Mouse (Mus musculus) neutrophil, adult 5-6 weeks (primary cell): Measurements from ENCODE around the gene Med12l. TPM values are rescaled to one million over a fixed set of nuclear protein-coding genes. Genes with fewer than 3 reads are reported as not detected.

Experiments used
- ATAC-seq: fragments of 151-379, 151-347 bp; 2 replicates; pipeline ENCODE4 v1.8.0; 2017; ENCODE audit warnings: mild to moderate bottlenecking, moderate TSS enrichment; ENCODE audit not compliant: insufficient number of reproducible peaks, poor library complexity, low FRiP score, severe bottlenecking; ENCODE audit errors: extremely low read depth
- total RNA-seq: library from RNA; stranded (forward); fragments of 200-1000 nt; gene quantifications from 2 replicates; pipeline ENCODE4 v1.2.3, GENCODE M21; 2017

Gene Med12l
- total RNA-seq, 1 experiment from 2014 or later, result 4.5 TPM

GRCm38 (mm10) chr3:59016501-59016900 lies 10.9 kb downstream of the Med12l start:
- no peak for ATAC-seq

DNA sequence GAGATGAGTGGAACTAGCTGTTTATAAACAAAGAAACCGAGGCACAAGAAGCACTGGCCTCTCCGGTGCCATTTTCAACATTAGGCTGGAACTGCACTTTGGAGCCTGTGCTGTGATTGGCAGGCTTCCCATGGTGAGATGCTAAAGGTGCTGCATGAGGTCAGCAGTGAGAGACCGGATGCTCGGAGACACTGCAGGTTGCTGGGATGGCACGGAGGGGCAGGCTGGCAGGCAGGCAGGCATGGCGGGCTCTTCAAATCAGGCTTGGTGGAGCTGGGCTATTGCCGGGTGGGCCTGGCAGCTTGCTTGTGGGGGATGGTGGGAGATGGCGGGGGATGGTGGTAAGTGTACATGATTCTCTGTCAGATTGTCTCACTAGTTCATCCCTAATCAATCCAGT lies 15.6 kb downstream of the Med12l start:
- ATAC-seq, result no peak

DNA sequence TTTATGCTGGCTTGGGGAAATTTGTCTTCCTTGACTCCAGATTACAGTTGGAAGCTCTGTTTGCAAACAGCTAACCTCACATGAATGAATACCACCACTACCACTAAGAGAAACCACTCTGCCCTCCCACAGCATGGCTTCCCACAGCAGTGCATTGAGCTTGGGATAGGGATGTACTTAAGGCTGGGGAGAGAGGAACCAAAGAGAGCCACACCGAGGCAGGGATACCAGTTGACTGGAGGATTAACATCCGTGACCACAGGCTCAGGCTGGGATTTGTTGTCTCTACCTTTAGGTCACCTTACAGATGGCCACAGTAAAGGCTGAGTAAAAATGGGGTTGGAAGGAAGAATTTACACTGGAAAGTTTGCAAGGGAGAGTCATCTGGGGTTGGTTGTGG lies 16.6 kb downstream of the Med12l start:
- ATAC-seq, result no peak

DNA sequence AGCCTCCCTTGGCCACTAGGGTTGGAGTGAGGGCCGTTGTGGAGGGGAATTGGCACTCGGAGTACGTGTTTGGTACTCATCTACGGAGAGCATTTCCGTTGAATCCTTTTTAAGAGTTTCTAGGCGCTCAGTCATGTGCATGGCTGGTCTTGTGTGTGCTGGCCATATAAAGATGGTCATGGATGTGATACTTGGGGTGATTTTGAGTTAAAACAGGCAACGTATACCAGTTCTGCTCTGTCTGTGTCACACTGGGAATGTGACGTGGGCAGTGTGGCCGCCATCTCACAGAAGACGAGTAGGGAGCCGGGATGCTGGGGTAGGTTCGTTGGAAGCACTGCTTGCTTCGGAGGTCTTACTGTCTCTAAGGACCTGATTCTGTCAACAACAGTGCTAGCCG lies 17.3 kb downstream of the Med12l start:
- no peak for ATAC-seq

- ATAC-seq, result no peak
Observed at GRCm38 (mm10) chr3:59024531-59025192, 19.0 kb downstream of the Med12l start.

DNA sequence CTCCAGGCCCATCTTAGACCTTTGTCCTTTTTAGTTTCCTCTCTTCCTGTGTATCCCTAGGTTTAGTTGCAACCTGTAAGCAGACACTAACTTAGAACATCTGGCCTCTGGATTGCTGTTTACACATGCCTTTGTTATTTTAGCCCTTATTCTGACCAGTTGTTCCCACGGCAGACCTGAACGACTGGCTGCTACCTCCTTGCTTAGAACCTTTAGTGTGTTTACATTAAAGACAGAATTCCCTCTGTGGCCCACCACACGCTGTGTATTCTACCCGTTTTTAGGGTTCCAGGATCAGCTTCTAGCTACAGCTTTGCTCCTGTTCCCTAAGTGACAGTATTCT lies 19.5 kb downstream of the Med12l start:
- no peak for ATAC-seq

DNA sequence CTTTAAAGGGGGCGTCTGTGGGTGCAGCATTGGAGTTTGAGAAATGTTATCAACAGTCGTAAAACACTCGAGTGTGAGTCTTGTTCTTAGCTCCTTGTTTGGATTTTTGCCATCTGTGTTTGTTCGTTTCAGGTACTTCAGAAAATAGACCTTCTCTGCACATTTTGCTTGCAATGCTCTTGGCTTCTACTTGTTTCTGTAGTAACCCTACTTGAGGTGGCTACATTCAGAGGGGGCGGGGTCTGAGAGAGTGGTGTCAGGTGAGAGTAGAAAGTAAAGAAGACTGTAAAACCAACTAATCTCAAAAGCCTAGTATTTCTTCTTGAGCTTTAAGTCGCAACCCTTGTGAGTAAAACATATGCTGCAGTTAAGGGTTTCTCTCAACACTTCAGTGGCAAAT lies 23.1 kb downstream of the Med12l start:
- no peak for ATAC-seq

DNA sequence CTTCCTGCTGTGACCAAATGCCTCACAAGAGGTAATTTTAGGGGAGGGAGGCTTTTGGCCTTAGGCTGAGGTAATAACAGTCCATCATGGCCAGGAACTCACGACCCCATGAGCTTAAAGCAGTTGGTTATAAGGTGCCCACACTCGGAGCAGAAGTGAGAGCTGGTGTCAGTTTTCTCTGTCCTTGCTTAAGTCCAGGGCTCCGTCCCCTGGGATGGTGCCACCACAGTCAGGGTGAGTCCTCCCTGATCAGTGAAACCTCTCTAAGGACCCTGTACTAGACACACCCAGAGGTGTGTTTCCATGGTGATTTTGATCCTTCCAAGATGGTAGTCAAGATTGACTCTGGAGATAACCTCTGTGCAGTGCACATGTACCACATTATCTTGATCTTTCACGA lies 25.4 kb downstream of the Med12l start:
- ATAC-seq, result no peak

- ATAC-seq, result no peak
Observed at GRCm38 (mm10) chr3:59041487-59041886, 35.9 kb downstream of the Med12l start.

DNA sequence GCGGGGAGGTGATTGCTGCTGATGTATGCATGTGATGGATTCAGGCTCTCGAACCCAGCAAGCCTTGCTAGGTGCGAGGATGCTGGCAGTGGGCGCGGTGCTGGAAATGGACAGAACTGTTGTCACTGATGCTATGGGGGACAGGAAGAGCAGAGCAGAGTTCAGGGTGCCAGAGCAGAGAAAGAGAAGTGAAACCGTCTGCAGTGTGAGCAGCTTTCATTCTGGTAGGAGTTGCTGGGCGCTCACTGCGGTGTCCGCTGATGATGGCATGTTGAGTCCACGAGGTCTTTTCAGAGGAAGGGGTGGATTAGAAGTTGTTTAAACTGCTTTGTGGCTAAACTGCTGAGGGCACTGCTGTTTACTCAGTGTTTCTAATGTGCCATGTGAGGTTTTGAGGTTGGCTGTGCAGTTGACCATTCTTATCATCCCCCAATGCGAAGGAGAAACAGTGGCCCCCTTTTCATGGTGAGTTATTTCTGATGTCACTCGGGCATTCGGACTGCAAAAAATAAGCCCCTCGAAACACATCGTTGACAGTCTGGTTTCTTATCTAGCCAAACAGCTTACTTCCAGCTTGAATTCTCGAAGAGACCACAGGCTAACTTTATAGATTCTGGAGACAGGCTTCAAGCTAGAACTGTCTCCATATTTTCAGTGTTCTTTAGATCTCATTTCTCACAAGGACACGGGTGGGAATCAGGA lies 49.4 kb downstream of the Med12l start:
- ATAC-seq, result peak; percentile 88

DNA sequence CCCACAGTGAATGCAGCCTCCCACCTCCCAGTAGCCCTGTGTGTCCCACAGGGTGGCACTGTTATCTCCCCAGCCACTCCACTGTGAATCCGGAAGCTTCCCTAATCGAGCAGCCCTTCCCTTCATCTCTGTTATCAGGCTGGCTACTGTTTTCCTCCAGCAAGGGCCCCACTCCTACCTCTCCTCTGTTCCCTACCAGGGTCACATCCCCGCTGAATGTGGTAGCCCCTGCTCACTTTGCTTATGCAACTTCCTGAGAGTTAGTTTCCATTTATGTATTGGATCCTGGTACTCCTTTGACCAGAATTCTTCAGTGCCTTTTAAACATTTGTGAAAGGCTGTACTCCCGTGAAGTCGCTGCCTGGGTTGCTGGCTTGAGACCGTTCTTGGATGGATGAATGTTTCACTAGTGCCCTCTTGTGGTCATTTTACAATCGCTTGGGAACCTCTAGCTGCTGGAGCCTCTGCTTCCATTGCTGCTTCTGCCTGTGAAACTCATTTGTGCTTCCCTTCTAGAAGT lies 53.5 kb downstream of the Med12l start:
- peak; percentile 57; the same call in 1 of the 2 replicates for ATAC-seq

DNA sequence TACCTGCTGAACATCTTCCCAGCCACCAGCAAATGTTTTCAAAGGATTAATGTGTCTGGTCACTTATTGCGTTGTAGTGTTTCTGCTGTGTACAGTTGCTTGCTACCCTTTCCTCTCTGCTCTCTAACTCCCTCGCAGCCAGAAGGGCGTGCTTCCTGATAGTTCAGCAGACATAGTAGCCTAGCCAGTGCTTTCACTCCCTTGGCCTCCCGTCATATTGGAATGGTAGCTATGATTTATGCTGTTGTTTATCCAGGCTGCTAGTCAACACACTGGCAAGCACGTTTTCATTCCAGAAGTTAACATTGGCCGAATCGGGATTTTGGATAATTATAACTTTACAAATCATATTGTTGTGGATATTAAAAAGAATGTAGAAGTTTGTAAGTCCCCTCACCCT lies 54.5 kb downstream of the Med12l start:
- ATAC-seq, result no peak

DNA sequence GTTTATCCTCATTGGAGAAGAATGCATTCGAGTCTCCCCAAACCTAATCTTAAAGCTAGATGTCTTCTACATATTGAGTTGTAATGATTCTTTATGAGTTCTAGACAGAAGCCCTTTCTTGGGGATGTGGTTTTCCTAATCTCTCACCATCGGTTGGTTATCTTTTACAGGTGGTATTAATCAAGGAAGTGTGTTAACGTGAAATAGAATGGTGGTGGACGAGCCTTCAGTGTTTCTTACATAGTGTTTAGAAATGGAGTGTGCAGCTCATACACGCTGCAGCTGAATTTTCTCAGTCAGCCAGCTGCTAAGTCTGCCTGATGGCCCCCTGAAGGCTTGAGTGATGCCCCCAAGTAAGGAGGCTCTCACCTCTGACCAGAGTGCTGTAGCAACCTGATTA lies 56.5 kb downstream of the Med12l start:
- ATAC-seq, result no peak

GRCm38 (mm10) chr3:59063431-59063830 lies 57.8 kb downstream of the Med12l start:
- no peak for ATAC-seq

GRCm38 (mm10) chr3:59065937-59066336 lies 60.3 kb downstream of the Med12l start:
- no peak for ATAC-seq

GRCm38 (mm10) chr3:59066558-59067294 lies 61.1 kb downstream of the Med12l start:
- ATAC-seq, result no peak

DNA sequence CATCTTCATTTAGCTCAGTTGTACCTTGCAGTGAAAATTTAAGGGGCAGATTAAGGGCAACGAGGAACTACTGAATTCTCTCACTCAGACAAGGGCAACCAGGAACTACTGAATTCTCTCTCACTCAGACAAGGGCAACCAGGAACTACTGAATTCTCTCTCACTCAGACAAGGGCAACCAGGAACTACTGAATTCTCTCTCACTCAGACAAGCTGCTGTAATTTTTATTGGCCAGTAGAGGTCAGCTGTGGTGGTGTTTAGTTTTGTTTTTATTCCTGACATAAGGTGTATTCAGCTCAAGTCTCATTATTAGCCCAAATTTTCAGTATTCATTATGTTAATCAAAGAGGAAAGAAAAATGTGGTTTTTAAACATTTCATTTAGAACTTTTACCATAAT lies 63.4 kb downstream of the Med12l start:
- ATAC-seq, result peak; percentile 26; the same call in 1 of the 2 replicates

- no peak for ATAC-seq
Observed at GRCm38 (mm10) chr3:59077278-59077677, 71.7 kb downstream of the Med12l start.

DNA sequence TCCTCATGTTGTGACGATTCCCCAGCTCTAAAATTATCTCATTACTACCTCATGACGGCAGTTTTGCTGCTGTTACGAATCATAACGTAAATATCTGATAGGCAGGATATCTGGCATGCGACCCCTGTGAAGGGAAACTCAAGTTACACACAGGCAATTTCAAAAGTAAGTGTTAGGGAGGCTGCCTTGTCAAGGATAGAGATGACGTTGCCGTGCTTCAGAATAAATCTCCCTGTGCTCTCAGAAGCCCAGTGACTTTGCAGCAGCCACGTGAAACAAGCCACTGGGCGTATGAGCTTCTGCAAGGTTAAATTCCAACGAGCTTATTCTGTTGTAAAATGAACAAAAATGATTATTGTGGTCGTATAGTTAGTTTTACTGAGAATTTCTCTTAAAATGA lies 73.0 kb downstream of the Med12l start:
- no peak for ATAC-seq

DNA sequence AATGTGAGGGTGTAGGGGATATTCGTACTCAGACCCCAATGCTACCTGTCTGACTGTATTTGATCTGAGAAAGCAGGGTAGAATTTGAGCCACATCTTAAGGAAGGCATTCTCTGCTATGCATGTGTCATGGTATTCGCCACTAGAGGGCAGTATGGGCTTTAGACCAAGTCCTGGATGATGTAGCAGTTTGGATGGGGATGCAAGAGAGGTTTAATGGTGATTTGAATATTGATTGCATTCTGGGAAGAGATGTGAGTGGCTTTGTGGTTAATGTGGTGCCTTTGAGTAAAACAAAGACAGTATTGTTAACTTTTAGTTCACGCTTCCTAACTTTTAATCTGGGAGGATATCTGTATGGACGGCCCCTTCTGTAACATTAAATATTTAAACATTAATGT lies 73.7 kb downstream of the Med12l start:
- ATAC-seq, result peak; percentile 81
